Mouse (Mus musculus): ENCODE results near the gene Rabepk.

DNA sequence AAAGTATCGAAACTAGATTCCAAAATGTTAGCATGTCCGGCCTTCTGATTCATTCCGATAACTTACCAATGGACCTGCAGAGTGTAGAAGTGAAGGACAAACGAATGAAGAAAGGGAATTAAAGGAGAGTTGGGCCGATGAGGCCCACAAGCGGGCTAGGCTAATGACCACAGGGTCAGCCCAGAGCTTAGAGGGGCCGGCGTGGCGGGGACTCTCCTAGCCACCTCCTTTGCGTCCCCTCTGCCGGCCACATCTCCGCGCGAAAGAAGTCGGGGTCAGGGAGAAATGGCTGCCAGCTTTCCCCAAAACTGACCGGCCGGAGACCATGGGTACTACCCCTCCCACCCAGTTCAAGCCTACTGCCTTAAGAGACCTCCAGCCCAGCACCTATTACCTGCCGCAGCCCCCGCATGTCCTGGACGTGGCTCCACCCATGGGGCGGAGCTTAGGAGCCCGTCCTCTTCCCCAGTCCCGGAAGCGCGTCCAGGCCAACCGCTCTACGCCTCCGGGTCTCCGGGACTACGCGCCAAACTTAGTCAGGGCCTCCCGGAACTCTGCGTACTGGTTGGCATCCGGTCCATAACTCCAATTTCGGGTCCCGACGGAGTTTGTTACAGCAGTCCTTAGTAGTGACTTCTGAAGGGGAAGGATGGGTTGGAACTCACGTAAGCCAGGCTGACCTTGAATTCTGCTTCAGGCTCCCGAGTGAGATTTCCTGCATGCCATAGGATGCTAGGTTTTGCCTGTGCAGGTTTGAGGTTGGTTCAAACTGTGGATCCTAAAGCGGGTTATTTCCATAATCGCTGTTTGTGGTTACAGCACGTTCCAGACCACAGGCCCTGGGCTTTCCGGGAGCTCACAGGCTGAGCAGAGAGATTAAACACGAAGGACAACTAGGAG, at the start of gene Rabepk:
- TF ChIP-seq RAD21 (IDR thresholded peaks at IDR 0.05; ENCODE audit: low read depth, low read length) (no peak), ZC3H11A (IDR thresholded peaks at IDR 0.05; ENCODE audit: low read depth, low read length) (no peak), POLR2A (IDR thresholded peaks at IDR 0.05; ENCODE audit: control insufficient read depth in 1 of 2, insufficient read depth in 1 of 2, low read depth in 1 of 2, low read length in 2 of 2, poor library complexity in 1 of 2) (peak; percentile 30 to 85; a peak in 3 of 4 replicates), CTCF (IDR thresholded peaks at IDR 0.05 in 2 of 3, conservative IDR thresholded peaks at IDR 0.05 in 1 of 3; ENCODE audit: control insufficient read depth in 1 of 3, insufficient read depth in 1 of 3, low read depth in 2 of 3, low read length in 3 of 3, poor library complexity in 1 of 3, severe bottlenecking in 1 of 3) (no peak), NELFE (IDR thresholded peaks at IDR 0.05; ENCODE audit: low read depth, low read length) (peak; percentile 70), MAX (IDR thresholded peaks at IDR 0.05; ENCODE audit: low read length) (no peak; the same call in 1 of the 2 replicates), SMC3 (IDR thresholded peaks at IDR 0.05; ENCODE audit: low read depth, low read length) (no peak), USF1 (IDR thresholded peaks at IDR 0.05; ENCODE audit: low read depth, low read length) (no peak)
